Mouse (Mus musculus): ENCODE measurements around the gene Smoc1.
A peak's percentile ranks its signal among the peaks of the same experiment; 100 is the strongest.

Gene Smoc1

GRCm38 (mm10) chr12:81026995-81027942, 661 bp downstream of the Smoc1 start:
- no peak for DNase-seq

DNA sequence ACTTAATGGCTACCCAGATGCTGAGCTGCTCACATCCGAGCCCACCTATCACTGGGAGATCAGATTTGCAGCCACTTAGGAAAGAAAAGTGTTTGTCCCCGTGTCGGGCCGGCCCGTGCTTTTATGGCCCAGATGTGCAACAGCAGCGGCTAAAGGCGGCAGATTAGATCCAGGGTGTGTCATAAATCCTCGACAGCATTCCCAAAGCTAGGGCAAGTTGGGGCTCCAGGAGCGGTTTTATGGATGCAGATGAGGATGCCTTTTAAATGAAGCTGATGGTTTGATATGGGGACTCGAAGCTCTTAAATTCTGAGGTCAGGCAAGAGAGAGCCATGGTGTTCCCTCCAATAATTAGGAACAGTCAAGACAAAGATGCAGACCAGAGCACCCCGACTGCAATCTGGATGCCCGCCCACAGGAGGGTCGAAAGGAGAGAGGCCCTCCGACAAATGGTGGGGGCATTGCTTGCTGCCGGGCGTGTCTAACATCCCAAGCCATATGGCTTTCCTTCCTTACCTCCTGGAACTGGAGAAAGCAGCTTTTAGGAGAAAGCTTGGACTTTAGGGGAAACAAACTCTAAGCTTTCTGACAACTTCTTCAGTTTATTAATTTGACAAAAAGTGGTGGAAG, 1.8 kb downstream of the Smoc1 start:
- DNase-seq, result no peak

DNA sequence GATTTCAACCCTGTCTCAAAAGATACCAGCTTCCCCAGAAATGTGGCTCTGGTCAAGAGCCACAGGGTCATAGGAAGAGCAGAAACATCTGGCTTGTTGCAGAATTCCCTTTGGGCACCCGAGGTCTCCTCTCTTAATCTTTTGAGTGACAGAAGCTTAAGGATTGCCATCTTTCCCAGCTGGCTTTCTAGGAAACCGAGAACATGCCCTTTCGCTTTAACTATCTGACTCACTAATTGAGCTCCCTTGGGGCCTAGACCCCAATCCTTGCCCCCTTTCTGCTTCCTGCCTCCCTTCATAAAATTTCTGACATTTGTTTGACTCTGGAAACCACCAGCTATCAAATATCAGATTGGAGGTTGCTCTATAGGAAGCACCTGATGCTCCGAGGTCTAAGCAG, 3.1 kb downstream of the Smoc1 start:
- DNase-seq, result no peak

DNA sequence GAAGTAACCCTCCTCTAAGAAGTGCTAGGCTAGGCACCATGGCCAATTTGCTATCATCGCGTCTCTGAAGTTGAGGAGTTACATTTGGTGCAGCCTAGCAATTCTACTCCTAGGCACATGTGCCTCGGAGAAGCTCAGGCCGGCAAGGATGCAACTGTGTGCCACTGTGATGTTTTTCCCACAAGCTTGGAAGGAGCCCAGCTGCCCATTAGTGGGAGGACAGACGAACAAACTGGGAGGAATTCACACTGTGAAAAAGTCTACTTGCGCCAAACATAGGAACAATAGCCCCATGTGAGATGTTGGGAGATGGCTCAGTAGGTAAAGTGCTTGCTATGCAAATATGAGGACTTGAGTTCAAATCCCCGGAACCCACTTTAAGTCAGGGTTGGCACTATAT, 5.0 kb downstream of the Smoc1 start:
- no peak for DNase-seq

DNA sequence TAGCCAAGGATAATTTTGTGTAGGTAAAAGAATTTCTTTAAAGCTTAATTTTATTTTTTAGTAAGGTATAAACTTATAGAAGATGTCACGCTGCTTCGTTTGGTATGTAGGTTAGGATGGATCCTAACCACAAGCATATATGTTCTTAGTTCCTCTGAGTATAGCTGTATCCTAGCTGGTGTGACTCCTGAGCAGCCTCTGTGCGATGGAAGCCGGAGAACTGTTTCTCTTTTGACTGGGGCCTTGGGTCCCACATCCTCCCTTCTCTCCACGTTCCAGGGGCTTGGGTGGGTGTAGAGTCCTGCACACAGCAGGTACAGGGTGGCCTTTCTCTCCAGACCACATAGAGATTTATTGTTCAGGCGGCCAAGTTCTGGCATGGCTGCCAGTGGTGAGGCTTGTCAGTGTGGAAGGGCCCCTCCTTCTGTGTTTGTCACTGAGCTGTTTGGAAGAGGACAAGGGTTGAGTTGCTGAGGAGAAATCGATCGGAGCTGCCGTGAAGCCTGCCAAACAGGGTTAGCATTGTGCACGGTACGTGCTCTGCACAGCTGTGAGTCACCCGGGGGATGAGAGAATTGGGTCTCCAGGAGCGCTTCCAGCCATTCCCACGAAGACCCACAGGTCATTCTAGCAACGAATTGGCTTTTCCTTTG, 6.9 kb downstream of the Smoc1 start:
- DNase-seq, result peak; percentile 23

DNA sequence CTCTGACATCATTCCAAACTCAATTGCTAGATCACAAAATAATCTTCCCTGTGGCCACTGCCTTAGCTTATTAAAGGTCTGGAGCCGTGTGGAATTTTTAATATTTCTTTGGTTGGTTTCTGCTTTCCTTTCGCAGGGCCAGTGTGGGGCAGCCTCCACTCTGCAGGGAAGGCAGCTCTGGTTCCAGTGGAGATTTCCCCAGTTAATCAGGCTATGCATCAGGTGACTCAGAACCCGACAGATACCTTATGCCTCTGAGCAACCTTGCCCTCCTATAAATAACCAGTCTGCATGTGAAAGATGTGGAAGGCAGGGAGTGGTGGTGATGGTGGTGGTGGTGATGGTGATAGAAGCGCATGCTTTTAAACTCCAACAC, 7.4 kb downstream of the Smoc1 start:
- DNase-seq, result no peak

DNA sequence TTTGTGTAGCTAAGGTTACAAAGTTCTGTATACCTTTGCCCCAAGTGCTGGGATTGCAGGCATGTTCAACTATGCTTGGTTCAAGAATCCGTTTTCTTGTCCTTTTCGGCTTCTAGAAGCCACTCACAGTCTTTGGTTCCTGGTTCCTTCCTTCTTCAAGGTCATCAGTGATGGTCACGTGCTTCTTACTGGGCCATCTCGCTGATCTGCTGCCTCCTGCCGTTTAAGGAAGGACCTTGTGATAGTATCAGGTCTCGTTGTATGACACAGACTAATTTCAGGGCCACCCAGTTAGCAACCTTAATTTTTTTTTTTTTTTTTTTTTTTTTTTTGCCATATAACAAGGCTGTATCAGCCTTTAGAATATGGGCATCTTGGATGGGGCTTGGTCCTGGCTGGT, 9.2 kb downstream of the Smoc1 start:
- no peak for DNase-seq

DNA sequence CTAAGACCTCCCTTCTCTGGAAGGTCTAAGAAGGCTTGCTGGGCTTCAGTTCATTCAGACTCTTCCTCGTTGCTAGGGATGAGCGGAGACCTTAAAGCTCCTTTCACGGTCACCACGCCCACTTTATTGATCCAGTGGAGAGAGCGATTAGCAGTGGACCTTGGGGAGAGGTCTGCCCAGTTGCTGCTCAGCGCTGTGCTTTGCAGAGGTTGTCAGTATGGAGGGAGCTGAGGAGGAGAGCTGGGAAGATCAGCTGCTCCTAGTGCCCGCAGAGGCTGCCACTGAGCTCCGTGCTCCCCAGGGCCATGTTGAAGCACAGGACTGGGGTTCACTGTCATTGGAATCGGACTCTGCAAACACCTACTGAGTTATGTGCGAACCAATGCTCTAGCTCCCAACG, 17.0 kb downstream of the Smoc1 start:
- DNase-seq, result no peak

DNA sequence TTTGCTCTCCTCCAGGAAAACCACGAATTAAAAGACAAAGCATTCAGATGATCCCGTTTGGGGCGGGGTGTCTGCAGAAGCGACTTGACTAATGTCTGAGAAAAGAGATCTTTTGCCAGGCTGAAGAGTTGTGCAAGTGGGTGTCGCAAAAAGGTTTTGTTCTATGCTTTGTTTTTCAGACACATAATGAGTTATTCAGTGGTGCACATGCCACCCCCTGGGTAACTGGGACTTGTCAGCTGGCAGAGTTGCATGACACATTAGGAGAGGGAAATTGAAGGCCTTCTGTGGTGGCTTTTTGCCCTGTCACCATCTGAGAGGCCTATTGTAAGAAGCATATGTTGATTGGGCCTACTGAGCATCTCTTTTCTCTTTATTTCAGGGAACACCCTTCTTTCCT, 20.3 kb downstream of the Smoc1 start:
- no peak for DNase-seq

DNA sequence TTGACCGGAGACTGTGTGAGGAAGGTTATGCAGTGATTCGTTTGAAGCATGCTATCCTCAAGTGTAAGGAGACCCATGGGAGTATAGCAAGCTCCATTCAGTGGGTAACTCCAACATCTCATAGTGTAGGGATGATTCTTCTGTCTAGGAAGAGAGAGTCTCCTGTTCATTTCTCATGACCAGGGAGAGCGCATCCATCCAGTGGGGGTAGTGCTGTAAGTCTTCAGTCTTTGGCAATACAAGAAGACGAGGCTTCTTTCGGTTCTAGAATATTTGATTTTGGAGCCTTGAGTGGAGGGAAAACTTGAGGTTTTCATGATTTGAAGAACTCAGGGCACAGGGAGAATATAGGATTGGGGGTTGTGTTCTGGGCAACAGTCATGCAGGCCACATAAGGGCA, 23.1 kb downstream of the Smoc1 start:
- no peak for DNase-seq

DNA sequence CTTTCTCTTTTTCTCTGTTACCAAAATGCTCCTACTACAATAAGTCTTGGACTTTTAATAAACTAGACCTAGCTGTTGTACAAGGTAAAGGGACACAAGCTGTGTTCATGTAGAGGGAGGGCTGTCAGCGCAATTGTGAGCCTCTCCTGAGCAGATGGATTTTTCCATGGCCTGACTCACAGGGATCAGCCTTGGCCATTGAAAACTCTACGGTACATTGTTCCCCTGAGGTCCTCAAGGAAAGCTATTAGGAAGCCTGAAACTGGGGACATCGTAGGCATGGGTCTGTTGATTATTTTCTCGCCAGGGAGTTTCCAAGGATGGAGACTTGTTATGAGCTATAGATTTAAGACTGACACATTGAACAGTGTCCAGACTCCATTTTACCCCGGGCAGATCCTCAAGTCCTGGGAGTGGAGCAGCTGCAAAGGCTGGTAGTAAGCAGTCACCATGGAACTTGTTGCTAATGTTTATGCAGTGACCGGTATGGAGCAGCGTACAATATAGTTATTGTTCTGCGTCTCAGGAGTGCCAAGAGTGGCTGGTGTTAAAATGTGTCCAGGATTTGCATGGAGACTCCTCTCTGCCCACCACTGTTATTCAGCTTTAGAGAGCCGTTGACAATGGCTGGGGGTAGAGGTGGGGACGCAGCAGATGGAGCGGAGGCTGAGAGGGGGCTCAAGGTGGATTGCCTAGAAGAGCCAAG, 28.5 kb downstream of the Smoc1 start:
- no peak for DNase-seq

DNA sequence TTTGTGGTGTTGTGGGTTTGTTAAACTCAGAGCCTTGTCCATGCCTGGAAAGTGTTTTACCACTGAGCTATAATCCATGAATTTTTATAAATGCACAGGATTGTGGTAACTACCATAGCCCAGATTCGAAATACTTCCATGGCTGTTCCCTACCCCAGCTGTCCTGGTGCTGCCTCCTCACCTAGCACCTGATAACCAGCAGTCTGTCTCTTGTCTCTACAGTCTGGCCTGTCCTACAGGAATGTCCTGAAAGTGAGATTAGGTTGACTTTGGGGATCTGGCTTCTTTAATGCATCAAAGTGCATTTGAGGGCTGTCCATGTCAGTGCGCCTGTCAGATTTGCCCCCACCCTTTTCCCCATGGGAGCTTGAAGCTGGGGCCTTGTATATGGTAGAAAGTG, 29.2 kb downstream of the Smoc1 start:
- no peak for DNase-seq

DNA sequence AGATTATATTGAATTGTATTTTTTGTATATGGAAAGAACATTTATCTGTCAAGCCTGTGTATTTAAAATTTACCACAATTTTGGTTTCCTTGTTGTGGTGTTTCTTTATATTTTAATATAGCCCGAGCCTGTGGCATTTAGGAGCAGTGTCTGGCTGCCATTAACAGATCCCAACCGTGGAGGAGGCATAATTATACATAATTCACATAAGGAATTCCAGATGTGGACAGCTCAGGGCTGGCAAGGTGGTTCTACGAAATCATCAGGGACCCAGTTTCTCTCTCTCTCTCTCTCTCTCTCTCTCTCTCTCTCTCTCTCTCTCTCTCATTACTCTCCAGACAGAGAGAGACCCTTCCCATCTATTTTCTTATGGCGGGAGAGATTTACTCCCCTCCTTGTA, 31.0 kb downstream of the Smoc1 start:
- DNase-seq, result no peak

DNA sequence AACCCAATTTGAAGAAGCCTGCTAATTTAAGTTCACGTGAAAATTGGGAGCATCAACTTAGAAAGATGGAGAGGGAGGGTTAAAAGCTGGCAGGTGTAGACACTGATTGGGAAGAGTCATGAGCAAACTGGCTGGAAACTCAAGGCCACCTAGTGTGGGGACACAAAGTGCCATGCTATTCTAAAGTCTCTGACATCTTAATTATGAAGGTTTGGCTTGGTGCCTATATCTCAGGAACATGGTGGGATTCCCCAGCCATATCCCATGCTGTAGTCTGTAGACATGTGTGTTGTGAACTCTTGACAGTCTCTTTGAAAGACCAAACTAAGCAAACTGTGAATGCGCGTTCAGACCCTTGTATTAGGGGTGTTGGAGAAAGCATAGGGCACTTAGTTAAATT, 32.0 kb downstream of the Smoc1 start:
- DNase-seq, result no peak

DNA sequence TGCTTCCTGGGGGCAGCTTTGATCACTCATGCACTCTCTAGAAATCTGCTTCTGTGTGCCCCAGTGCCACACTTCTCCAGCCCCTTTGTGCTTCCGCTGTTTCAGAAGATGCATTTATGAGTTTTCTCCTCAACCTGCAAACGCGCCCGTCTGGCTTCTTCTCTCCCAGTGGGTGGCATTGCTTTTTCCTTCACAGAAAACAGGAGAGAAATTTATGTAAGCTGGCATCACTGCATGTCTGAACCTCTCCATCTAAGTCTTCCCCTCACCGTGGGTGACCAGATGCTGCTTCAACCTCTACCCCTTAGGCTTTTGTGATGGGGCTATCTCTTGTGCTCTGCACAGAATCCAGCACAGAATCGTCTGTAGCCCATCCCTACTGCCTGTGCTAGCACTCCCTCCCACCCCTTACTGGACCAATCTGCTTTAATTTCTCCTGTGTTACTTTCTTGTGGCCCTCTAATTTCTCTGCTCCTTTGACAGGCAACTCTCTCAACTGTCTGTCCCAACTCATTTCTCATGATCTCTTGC, 35.3 kb downstream of the Smoc1 start:
- DNase-seq, result no peak

DNA sequence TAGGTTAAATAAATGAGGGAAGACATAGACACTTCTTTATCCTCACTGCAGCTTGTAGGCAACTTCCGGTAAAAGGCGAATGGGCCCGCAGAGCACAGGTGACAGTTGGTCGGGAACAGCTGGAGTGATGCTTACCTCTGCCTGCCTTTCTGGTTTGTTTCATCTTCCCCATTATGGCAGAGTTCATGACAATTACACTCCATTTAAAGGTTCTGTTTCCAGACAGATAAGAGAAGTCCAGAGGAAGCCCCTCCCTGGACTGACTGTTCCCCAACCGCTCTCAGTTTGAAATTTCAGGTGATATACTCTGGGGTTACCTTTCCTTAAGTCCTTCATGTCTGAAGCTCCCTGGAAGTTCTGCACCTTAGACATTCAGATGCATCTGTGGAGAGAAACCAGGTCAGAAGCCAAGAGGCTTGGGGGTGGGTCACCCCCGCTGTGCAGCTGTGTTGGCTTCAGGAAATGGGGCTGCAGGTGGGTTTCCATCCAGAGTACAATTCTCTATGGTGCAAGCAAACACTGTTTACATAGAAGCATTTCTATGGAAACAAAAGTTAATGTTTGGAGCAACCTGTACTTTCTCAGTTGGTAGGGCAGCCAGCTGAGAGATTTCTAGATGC, 36.8 kb downstream of the Smoc1 start:
- DNase-seq, result no peak

- no peak for DNase-seq
These were observed 47.5 kb downstream of the Smoc1 start for GRCm38 (mm10) chr12:81074139-81074538.

- no peak for DNase-seq
These were observed 48.3 kb downstream of the Smoc1 start for GRCm38 (mm10) chr12:81074941-81075340.

DNA sequence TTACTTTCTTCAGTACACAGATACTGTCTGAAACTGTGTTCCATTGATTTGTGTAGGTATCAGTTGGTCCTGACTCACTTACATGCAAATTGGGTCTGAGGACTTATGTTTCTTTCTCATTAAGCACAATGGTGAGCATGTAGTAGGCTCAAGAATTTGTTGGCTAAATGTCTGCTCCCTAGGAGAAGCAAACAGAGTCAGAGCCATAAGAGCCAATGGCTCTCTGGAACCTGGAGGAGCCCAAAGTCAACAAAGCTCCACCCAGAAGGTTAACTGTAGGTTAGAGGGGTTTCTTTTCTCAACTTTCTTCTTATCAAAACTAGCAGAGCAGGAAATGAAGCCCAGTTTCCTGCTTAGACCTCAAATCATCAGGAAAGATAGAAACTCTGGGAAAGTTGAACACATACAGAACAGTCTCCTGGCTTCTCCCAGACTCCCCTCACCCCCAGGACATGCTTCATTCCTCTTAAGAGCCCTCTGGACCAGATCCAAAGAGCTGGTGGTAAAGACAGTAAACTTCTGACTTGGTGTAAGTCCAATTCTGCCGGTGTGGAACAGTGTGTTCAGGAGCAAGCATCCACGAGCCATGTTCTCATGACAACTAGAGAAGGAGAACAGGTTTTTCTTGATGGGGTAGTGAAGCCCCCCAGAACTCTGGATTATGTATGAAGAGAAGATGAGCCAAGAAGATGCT, 51.5 kb downstream of the Smoc1 start:
- no peak for DNase-seq

- no peak for DNase-seq
These were observed 53.7 kb downstream of the Smoc1 start for GRCm38 (mm10) chr12:81080345-81080744.

- no peak for DNase-seq
These were observed 54.4 kb downstream of the Smoc1 start for GRCm38 (mm10) chr12:81081031-81081430.

- DNase-seq, result no peak
These were observed 56.5 kb downstream of the Smoc1 start for GRCm38 (mm10) chr12:81083146-81083545.
